8 mouse cellular contexts compared by ENCODE assay signal in the genomic region with DNA sequence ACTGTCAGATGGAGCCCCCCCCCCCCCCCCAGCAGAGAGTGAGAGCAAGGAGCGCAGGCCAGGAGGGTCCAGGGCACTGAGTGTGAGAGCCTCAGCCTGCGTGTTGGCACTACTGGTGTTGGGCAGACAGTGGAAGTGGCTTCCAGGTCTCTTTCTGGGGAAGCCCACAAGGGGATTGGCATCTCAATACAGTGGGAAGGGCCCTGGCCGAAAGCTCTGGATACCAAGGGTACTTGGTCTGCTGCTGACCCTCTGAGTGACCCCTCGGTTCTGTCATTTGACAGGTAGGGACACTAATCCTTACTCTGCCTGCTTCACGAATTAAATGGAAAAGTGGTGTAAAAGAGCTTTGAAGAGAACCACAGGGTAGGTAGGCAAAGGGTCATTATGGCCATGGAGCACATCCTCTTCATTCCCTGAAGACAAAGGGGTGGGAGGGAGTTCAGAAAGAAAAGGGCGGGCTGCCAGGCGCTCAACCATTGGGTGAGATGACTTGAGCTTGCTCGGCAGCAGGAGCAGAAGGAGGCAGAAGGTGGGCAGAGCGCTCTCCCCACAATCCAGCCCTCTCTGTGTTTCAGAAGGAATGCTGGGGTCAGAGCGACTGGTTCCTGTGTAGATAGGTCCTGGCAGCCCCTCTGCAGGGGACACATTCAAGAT.
DNase-seq lines count a peak whose midpoint lies in the region; ATAC-seq lines count a peak whose summit lies in the region.

No protein-coding gene starts in this region.

- no peaks in the 10 kb centered on the region for H3K27me3 ChIP-seq in forebrain, embryonic 11.5 days (ENCODE audit: control insufficient read depth, insufficient read depth, low read length)
- no peaks in the 10 kb centered on the region for H3K27me3 ChIP-seq in forebrain, embryonic 15.5 days
- H3K27me3 ChIP-seq in embryonic facial prominence, embryonic 13.5 days = no peaks in the 10 kb centered on the region
- no peaks in the 10 kb centered on the region for H3K27me3 ChIP-seq in intestine, embryonic 15.5 days (replicated peaks)

- H3K9me3 ChIP-seq in forebrain, embryonic 11.5 days (ENCODE audit: control insufficient read depth, low read length) = no peaks in the 10 kb centered on the region; the same call in 1 of the 2 replicates
- no peaks in the 10 kb centered on the region for H3K9me3 ChIP-seq in forebrain, embryonic 15.5 days
- no peaks in the 10 kb centered on the region for H3K9me3 ChIP-seq in embryonic facial prominence, embryonic 13.5 days
- H3K9me3 ChIP-seq in intestine, embryonic 15.5 days = no peaks in the 10 kb centered on the region

- no peak overlapping the region for H3K27ac ChIP-seq in forebrain, embryonic 11.5 days (ENCODE audit: low read depth, low read length)
- no peak overlapping the region for H3K27ac ChIP-seq in forebrain, embryonic 15.5 days (replicated peaks)
- no peak overlapping the region; the same call in 1 of the 2 replicates for H3K27ac ChIP-seq in embryonic facial prominence, embryonic 13.5 days
- no peak overlapping the region for H3K27ac ChIP-seq in intestine, embryonic 15.5 days

- H3K4me2 ChIP-seq in forebrain, embryonic 11.5 days (ENCODE audit: low read depth, low read length, severe bottlenecking) = peak overlapping the region; percentile 37; the same call in 1 of the 2 replicates
- H3K4me2 ChIP-seq in forebrain, embryonic 15.5 days (replicated peaks) = no peak overlapping the region
- peak overlapping the region; percentile 51 for H3K4me2 ChIP-seq in embryonic facial prominence, embryonic 13.5 days
- H3K4me2 ChIP-seq in intestine, embryonic 15.5 days (replicated peaks) = peak overlapping the region; percentile 69

- WGBS in forebrain, embryonic 11.5 days = 36% methylated on average over 10 of the region's 10 CpGs
- WGBS in forebrain, embryonic 15.5 days = 38% methylated on average over 10 of the region's 10 CpGs
- 52% methylated on average over 10 of the region's 10 CpGs for WGBS in embryonic facial prominence, embryonic 13.5 days
- WGBS in intestine, embryonic 15.5 days = 65% methylated on average over 10 of the region's 10 CpGs

- no peaks in the 10 kb centered on the region for H3K36me3 ChIP-seq in forebrain, embryonic 11.5 days (ENCODE audit: control insufficient read depth, insufficient read depth, low read length)
- peaks cover 27% of the 10 kb centered on the region for H3K36me3 ChIP-seq in forebrain, embryonic 15.5 days
- no peaks in the 10 kb centered on the region for H3K36me3 ChIP-seq in embryonic facial prominence, embryonic 13.5 days
- H3K36me3 ChIP-seq in intestine, embryonic 15.5 days = no peaks in the 10 kb centered on the region

- peak; percentile 55 for DNase-seq in forebrain, embryonic 11.5 days (ENCODE audit: low spot score)
- DNase-seq in Muller cell, postnatal 12 days (ENCODE audit: inconsistent ontology term) = peak; percentile 20
- DNase-seq in lung, postnatal 25 days (ENCODE audit: low spot score) = peak; percentile 38
- DNase-seq in right cerebral cortex, adult 18-20 months = no peak
- DNase-seq in yolk sac, embryonic 10.5 days (ENCODE audit: low spot score) = no peak

- no peak overlapping the region; the same call in 1 of the 2 replicates for H3K9ac ChIP-seq in forebrain, embryonic 11.5 days (ENCODE audit: low read length)
- no peak overlapping the region for H3K9ac ChIP-seq in forebrain, embryonic 15.5 days (replicated peaks)
- peak overlapping the region; percentile 53; the same call in 1 of the 2 replicates for H3K9ac ChIP-seq in embryonic facial prominence, embryonic 13.5 days
- H3K9ac ChIP-seq in intestine, embryonic 15.5 days = peak overlapping the region; percentile 42; the same call in 1 of the 2 replicates

- no peak overlapping the region for H3K4me3 ChIP-seq in forebrain, embryonic 11.5 days (ENCODE audit: low read depth, low read length)
- H3K4me3 ChIP-seq in forebrain, embryonic 15.5 days = no peak overlapping the region
- peak overlapping the region; percentile 28; the same call in 1 of the 2 replicates for H3K4me3 ChIP-seq in embryonic facial prominence, embryonic 13.5 days
- peak overlapping the region; percentile 34; the same call in 1 of the 2 replicates for H3K4me3 ChIP-seq in intestine, embryonic 15.5 days (replicated peaks)

- ATAC-seq in forebrain, embryonic 11.5 days (replicated peaks; ENCODE audit: low FRiP score) = no peak
- no peak for ATAC-seq in forebrain, embryonic 15.5 days (replicated peaks)
- no peak for ATAC-seq in embryonic facial prominence, embryonic 13.5 days (ENCODE audit: insufficient number of reproducible peaks, insufficient read depth, low FRiP score, low TSS enrichment, low read depth)
- ATAC-seq in intestine, embryonic 15.5 days = peak; percentile 19; the same call in 1 of the 2 replicates

- H3K4me1 ChIP-seq in forebrain, embryonic 11.5 days (replicated peaks; ENCODE audit: control insufficient read depth, insufficient read depth, low read length) = peaks cover 3% of the 10 kb centered on the region
- H3K4me1 ChIP-seq in forebrain, embryonic 15.5 days = peaks cover 12% of the 10 kb centered on the region
- peaks cover 20% of the 10 kb centered on the region for H3K4me1 ChIP-seq in embryonic facial prominence, embryonic 13.5 days
- H3K4me1 ChIP-seq in intestine, embryonic 15.5 days (replicated peaks) = peaks cover 15% of the 10 kb centered on the region

Comparison
In these comparisons a context has a peak if more than half of its experiments do, and no peak if none do; other contexts are left out.
1. DNase-seq: peak in forebrain, embryonic 11.5 days (single experiment), Muller cell, postnatal 12 days (single experiment) and lung, postnatal 25 days (single experiment); none in right cerebral cortex, adult 18-20 months (single experiment) and yolk sac, embryonic 10.5 days (single experiment).
2. H3K4me3 ChIP-seq: peak in embryonic facial prominence, embryonic 13.5 days (single experiment) and intestine, embryonic 15.5 days (single experiment); none in forebrain, embryonic 11.5 days (single experiment) and forebrain, embryonic 15.5 days (single experiment).
3. H3K9ac ChIP-seq: peak in embryonic facial prominence, embryonic 13.5 days (single experiment) and intestine, embryonic 15.5 days (single experiment); none in forebrain, embryonic 11.5 days (single experiment) and forebrain, embryonic 15.5 days (single experiment).